Mouse (Mus musculus) c-Kit-positive CD71-positive TER-119-positive erythroid progenitor cells, embryonic 14.5 days (primary cell): ENCODE measurements at regions not wholly inside any gene's neighbourhood (a gene's known extent, or its start where the extent isn't known, plus 50 kb on each side); places are given as distances from the start of the nearest gene placed in this dataset.

Experiments used
- DNase-seq: peaks from one replicate; pipeline ENCODE4 v3.0.0-alpha.2; 2013; ENCODE audit warnings: low spot score

GRCm38 (mm10) chr15:86566111-86566510 is 351.9 kb downstream of the Tbc1d22a start:
- no peak for DNase-seq

DNA sequence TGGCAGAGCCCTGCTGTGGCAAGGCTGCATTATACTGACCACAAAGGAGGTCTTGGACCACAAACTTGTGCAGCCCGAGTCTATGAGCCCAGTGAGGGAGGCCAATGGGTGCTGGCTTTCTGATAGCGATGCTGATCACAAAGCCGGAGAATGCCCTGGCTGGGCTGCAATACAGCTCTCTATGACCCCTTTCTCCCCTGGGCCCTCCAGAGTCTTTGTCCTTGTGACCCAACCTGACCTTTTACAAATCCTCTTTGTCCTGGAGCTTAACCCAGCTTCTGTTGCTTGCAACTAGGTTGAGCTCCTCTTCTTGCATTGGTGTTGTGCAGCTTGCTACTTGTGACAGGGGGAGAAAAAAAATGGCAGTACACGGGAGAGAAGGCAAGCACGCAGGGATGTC is 360.1 kb downstream of the Tbc1d22a start:
- DNase-seq: no peak

DNA sequence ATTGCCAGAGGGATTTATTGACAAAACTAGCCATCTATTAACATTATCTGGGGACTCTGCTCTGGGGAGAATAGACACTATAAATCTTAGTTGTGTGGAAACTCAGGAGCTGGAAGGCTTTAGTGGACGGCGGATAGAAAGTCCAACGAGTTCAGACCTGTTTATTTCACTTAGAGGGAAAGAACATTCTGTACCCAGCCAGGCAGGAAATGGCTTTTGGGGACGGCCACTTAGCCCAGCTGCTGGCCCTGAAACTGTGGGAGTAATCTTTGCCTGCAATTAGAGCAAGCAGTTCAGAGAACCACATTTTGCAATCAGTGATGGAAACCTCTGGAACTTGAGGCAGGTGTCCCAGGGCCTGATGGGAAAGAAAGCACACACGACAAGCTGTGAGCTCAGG is 362.4 kb downstream of the Tbc1d22a start:
- DNase-seq: no peak

- no peak for DNase-seq
Measured at GRCm38 (mm10) chr15:86578689-86579088, 364.4 kb downstream of the Tbc1d22a start.

DNA sequence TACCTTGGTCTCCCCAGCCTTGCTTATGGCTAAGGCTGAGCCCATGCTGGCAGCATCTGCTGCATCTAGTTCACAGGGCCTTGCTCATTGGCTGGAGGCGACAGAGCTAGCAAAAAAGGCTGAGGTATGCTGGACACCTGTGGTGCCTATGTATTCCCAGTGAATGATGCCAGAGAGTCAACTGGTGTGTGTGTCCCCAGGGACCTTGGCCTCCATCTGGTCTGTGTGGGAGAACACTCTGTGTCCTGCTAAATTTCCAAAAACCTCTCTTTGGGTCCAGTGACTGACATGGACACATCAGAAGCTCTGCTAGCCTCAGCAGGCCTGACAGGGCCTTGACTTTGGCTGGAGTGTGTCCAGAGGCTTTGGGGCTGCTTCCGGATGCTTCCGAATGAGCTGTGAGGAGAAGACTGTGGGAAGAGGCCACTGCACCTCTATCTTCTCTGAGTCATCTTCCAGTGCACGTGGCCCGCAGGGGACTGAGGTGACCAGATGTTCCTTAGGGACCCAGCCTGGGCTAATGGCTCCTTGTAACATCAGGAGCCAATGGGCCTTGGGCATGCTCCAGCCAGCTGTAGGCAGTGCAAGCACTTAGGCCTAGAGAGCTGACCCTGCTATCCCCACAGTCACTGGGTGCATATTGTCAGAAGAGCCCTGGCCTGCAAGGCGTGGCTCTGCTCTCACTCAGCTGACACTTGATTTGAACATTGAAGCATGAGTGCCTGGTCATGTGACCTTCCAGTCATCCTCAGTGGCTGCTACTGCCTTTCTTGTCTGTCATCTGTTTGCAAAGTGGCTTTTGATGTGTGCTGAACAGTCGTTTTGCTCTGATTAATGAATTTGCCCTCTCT is 368.2 kb downstream of the Tbc1d22a start:
- DNase-seq: no peak

GRCm38 (mm10) chr15:86585716-86586115 is 371.5 kb downstream of the Tbc1d22a start:
- peak; percentile 3 for DNase-seq

DNA sequence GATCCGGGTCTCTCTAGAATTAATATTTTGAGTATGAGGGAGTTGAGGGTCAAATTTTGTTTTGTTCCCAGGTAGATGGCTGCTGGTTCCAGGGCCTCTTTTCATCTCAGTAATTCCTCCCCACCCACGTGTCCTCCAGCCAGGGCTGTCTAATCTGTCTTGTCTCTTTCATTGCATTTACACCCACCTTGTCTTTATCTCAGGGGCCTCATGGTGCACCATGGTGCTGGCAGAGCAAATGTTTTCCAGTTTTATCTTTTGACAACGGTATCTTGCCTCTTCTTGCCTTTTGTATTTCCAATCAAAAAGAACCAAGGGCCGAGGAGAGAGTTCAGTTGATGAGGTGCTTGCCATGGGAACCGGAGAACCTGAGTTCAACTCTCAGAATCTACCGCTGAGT is 372.9 kb downstream of the Tbc1d22a start:
- DNase-seq: peak; percentile 28

DNA sequence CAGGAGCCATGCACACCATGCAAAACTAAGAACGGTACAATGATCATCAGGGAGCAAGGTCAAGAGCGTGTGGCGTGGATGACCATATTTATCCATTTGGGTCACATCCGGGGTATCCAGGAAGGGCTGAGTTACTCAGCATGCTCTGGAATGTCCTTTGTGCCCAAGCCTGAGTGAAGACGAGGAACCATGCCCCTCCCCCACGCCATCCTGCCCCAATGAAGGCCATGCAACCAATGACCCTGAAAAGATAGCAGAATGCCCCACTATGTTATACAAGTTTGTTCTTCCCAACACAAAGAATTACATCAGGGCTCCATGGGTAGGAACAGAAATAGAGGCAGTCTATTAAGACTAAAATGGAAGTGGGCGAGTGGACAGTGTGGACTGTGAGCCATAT is 375.8 kb downstream of the Tbc1d22a start:
- no peak for DNase-seq

- no peak for DNase-seq
Measured at GRCm38 (mm10) chr15:86590896-86591295, 376.6 kb downstream of the Tbc1d22a start.

DNA sequence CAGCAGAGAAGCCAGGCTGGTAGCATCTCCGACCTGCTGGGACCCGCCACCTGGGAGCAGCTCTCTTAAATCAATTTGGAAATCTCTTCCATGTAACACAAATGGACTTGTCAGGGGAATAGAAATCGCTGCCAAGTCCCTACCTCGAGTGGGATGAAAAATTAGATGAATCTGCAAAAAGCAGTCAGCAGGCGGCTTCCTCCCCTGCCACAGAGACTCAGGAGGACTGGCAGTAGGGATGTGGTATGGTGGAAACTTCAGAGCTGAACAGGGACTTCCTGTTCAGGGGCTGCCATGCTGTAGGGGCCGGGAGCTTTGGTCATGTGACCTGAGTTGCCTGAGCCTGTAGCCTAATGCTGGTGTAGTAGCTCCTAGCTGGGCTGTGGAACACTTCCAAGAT is 379.1 kb downstream of the Tbc1d22a start:
- DNase-seq: no peak

GRCm38 (mm10) chr15:86606411-86606810 is 392.2 kb downstream of the Tbc1d22a start:
- DNase-seq: no peak

- DNase-seq: no peak
Measured at GRCm38 (mm10) chr15:86609692-86610091, 395.4 kb downstream of the Tbc1d22a start.

DNA sequence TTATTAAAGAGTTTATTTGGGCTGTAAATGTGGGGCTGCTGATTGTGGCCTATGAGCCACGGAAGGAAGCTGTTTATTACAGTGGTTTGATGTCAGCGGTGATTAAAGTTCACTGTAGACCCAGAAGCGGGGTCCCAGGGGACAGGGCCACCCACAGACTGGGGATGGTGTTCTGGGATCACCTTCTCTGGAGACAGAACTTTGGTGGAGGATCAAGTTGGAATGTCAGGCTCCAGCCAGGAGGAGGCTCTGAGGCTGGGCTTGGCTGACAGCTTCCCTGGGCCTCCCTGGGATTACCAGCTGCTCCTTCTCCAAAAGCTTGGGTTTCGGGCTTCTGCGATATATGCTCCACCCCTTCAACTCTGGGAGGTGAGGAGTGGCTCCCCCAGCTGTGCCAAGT is 417.1 kb downstream of the Tbc1d22a start:
- no peak for DNase-seq

- DNase-seq: no peak
Measured at GRCm38 (mm10) chr15:86645244-86645643, 431.0 kb downstream of the Tbc1d22a start.

DNA sequence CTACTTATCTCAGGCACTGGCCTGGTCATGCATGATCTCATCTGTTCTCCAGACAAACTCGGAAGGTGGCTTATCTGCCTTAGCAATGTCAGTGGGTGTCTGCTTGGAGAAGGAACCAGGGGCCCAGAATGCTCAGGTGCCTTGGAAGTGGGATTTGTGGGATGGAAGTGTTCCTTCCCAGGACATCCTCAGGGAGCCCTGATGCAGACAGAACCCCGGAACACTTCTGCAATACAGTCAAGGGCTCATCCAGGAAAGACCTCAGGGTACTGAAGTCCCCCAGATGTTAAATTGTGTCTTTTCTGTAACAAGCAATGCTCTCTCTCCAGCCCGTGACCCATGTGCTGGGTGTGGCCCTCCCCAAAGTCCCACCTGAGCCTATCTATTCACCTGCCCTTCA is 433.9 kb downstream of the Tbc1d22a start:
- no peak for DNase-seq

GRCm38 (mm10) chr15:86673096-86673520 is 458.8 kb downstream of the Tbc1d22a start:
- no peak for DNase-seq

GRCm38 (mm10) chr15:86677016-86677415 is 462.8 kb downstream of the Tbc1d22a start:
- DNase-seq: no peak

- DNase-seq: no peak
Measured at GRCm38 (mm10) chr15:86683081-86683480, 468.8 kb downstream of the Tbc1d22a start.

- no peak for DNase-seq
Measured at GRCm38 (mm10) chr15:86689694-86690093, 475.4 kb downstream of the Tbc1d22a start.

GRCm38 (mm10) chr15:86696806-86697205 is 482.5 kb downstream of the Tbc1d22a start:
- DNase-seq: no peak

GRCm38 (mm10) chr15:86710429-86710828 is 496.2 kb downstream of the Tbc1d22a start:
- DNase-seq: no peak

DNA sequence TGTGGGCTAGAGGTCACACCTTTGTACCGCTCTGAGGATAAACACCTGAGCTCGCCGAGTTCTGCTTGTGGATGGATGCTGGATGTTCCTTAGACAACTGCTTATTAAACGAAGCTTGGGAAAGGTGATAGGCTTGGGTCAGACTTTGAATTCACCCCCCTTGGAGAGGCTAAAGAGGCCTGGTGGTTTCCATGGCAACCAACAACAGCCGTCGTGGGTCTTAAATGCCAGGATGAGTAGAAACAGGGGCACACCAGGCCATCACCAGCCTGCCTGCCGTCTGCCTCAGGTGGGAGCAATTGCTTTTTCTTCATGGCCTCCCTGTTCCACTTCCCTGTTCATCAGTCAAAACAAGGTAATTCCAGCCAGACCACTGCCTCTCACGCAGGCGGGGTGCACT is 504.1 kb downstream of the Tbc1d22a start:
- DNase-seq: no peak

- no peak for DNase-seq
Measured at GRCm38 (mm10) chr15:86719088-86719487, 504.8 kb downstream of the Tbc1d22a start.

DNA sequence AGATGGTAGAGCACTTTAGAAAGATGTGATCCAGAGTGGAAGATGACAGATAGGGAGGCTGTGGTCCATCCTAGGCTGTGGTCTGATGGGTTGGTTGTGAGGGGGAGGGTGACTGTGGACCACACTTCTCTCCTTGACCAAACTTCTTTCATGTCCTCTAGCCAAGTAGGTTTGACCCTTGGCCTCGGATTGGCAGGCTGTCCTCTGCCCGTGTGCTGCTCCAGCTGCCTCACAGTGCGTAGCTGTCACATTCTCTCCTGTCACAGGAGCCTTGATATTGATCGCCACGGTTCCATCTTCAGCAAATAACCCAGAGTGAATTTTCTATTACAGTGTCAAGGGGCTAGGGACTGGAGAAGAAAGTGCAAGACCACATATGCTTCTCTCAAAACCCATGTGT is 506.9 kb downstream of the Tbc1d22a start:
- no peak for DNase-seq
